Mouse (Mus musculus) ES-E14 (cell line): Measurements from ENCODE around the gene Tmem260. TPM values are rescaled to one million over a fixed set of nuclear protein-coding genes. Genes with fewer than 3 reads are reported as not detected.

ENCODE experiments used
- DNase-seq: peaks from one replicate; pipeline ENCODE4 v3.0.0-alpha.2; 2013; ENCODE audit warnings: low read depth, low spot score
- H3K27ac ChIP-seq: 2 replicates; pipeline ENCODE4 v1.5.1; 2012; ENCODE audit warnings: low read depth, mild to moderate bottlenecking, low read length, moderate library complexity, mixed read lengths; ENCODE audit not compliant: poor library complexity, insufficient read depth, severe bottlenecking
- H3K36me3 ChIP-seq: 2 replicates; pipeline ENCODE4 v1.6.1; 2012; ENCODE audit warnings: mild to moderate bottlenecking, low read length, moderate library complexity, mixed read lengths; ENCODE audit not compliant: control insufficient read depth, poor library complexity, insufficient read depth, severe bottlenecking
- H3K4me1 ChIP-seq, 2 experiments: fragments of 150-350 bp in 1 of 2; sonication (generic) in 1 of 2; 2 replicates each; pipeline ENCODE4 v1.6.1; 2012; ENCODE audit warnings: low read length in 2 of 2, mild to moderate bottlenecking in 1 of 2, mixed read lengths in 1 of 2; ENCODE audit not compliant: control insufficient read depth in 2 of 2, insufficient read depth in 2 of 2, poor library complexity in 1 of 2
- H3K4me3 ChIP-seq, 2 experiments: fragments of 150-350 bp in 1 of 2; sonication (generic) in 1 of 2; 2 replicates each; pipeline ENCODE4 v1.5.1; 2012; ENCODE audit warnings: low read length in 2 of 2, low read depth in 1 of 2, mild to moderate bottlenecking in 1 of 2, mixed read lengths in 1 of 2; ENCODE audit not compliant: insufficient read depth in 1 of 2, poor library complexity in 1 of 2, severe bottlenecking in 1 of 2
- H3K9ac ChIP-seq: 2 replicates; pipeline ENCODE4 v1.6.1; 2012; ENCODE audit warnings: low read depth, mild to moderate bottlenecking, low read length, mixed read lengths; ENCODE audit not compliant: poor library complexity, insufficient read depth, severe bottlenecking
- H3K9me3 ChIP-seq: fragments of 150-350 bp; sonication (generic); 2 replicates; pipeline ENCODE4 v1.6.1; 2012; ENCODE audit warnings: low read depth, mild to moderate bottlenecking, low read length; ENCODE audit not compliant: control insufficient read depth, insufficient read depth
- CHD2 ChIP-seq: IDR thresholded peaks from 2 replicates; pipeline ENCODE4 v1.6.1; 2014; ENCODE audit warnings: mild to moderate bottlenecking, low read depth, low read length, inconsistent platforms
- HCFC1 ChIP-seq: IDR thresholded peaks from 2 replicates; pipeline ENCODE4 v1.6.1; 2012; ENCODE audit warnings: low read length, inconsistent platforms, borderline replicate concordance; ENCODE audit not compliant: insufficient read depth
- MAFK ChIP-seq: IDR thresholded peaks from 2 replicates; pipeline ENCODE4 v1.6.1; 2014; ENCODE audit warnings: mild to moderate bottlenecking, low read depth, low read length, inconsistent platforms; ENCODE audit not compliant: insufficient read depth
- ZC3H11A ChIP-seq: IDR thresholded peaks from 2 replicates; pipeline ENCODE4 v1.6.1; 2012; ENCODE audit warnings: low read depth, mild to moderate bottlenecking, inconsistent platforms, low read length, borderline replicate concordance
- ZNF384 ChIP-seq: IDR thresholded peaks from 2 replicates; pipeline ENCODE4 v1.6.1; 2012; ENCODE audit warnings: low read depth, low read length, inconsistent platforms
- in situ Hi-C, 2 experiments: fragments of 600-800 bp; cut with MboI; formaldehyde crosslinking; loops; one replicate each; pipeline ENCODE4 v1.15.1; 2025; ENCODE audit warnings: low sequenced_read_pairs in 2 of 2, inconsistent platforms in 1 of 2; ENCODE audit not compliant: unreplicated experiment in 2 of 2
- total RNA-seq: library from RNA; depleted of rRNA; stranded (reverse); fragments of 300-350 nt; gene quantifications from 2 replicates; pipeline ENCODE4 v1.2.3, GENCODE M21; 2012

Tmem260 gene
- total RNA-seq, 1 experiment = 2.1 TPM

DNA sequence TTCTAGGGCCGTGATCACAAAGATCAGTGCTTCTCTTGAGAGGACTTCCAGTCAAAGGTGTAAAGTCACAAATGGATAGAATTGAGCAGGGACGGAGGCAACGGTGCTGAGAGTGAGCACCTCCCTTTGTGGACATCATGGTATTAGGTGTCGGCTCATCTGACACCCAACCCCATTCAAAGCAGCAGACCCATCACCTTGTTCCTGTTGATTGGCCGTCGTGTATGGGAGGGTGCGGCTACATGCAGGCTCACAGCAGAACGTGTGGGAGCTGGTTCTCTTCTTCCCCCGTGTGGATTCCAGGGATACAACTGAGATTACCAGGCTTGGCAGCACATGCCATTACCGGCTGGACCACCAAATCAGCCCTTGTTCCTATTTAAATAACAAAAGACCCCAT, 84.7 kb downstream of the Tmem260 start:
- Histone ChIP-seq H3K9ac (no peak overlapping the region), H3K27ac (no peak overlapping the region), H3K9me3 (no peaks in the 10 kb centered on the region), H3K4me3 (no peak overlapping the region), H3K36me3 (no peaks in the 10 kb centered on the region), H3K4me1 (no peaks in the 10 kb centered on the region)
- in situ Hi-C loops = no loop called here
- no peak for TF ChIP-seq ZC3H11A
- DNase-seq = no peak

GRCm38 (mm10) chr14:48537795-48538766, 92.2 kb downstream of the Tmem260 start:
- Histone ChIP-seq H3K4me3 (no peak overlapping the region), H3K9ac (no peak overlapping the region), H3K36me3 (no peaks in the 10 kb centered on the region), H3K4me1 (no peaks in the 10 kb centered on the region), H3K27ac (no peak overlapping the region; the same call in 1 of the 2 replicates), H3K9me3 (no peaks in the 10 kb centered on the region)
- in situ Hi-C loops = no loop called here
- TF ChIP-seq MAFK (no peak), ZNF384 (no peak), CHD2 (no peak), ZC3H11A (no peak), HCFC1 (no peak)
- DNase-seq = no peak

DNA sequence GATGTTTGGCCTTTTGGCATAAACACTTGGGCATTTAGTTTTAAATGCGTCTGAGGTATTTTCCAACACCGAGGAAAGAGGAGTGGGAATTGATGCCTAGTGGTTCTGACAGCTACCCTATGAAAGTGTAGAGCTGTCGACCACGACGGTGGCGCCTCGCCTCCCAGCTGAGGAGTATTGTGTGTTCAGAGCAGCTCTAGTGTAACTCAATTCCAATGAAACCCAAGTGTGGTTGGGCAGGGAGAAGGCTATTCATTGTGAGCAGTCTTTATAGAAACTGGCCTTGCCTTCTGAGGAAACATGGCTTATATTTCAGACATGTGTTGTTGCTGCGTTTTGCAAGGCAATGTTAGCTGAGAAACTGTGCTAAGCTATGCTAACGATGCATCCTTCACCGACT, 99.2 kb downstream of the Tmem260 start:
- Histone ChIP-seq H3K9me3 (no peaks in the 10 kb centered on the region), H3K4me3 (no peak overlapping the region), H3K4me1 (no peaks in the 10 kb centered on the region), H3K36me3 (no peaks in the 10 kb centered on the region), H3K27ac (no peak overlapping the region), H3K9ac (no peak overlapping the region)
- in situ Hi-C loops = no loop called here
- no peak for DNase-seq
- TF ChIP-seq ZNF384 (no peak), HCFC1 (no peak), ZC3H11A (no peak), CHD2 (no peak), MAFK (no peak)

DNA sequence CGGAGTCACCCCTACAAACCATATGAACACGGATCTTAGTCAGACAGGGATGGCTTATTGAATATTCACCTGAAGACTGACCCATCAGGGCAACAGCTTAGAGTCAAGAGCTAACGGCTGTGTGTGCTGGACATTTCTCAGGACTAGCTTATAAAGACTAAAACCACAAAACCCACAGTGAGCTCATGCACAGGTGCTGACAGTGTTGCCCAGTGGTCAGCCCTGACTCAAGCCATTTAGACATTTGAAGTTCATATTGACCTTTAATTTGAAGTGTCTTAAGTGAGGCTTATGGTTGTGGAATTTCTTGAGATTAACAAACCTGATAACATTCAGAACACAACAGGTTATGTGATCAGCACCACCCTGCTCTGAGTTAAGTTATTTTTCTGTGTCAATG, 100.1 kb downstream of the Tmem260 start:
- H3K27ac ChIP-seq = no peak overlapping the region
- no peak overlapping the region for H3K4me3 ChIP-seq
- no peak overlapping the region for H3K9ac ChIP-seq
- H3K36me3 ChIP-seq = no peaks in the 10 kb centered on the region
- H3K4me1 ChIP-seq = no peaks in the 10 kb centered on the region
- no peak for DNase-seq
- H3K9me3 ChIP-seq = no peaks in the 10 kb centered on the region
- TF ChIP-seq ZNF384 = no peak
- TF ChIP-seq MAFK = no peak
- no peak for TF ChIP-seq HCFC1
- no peak for TF ChIP-seq ZC3H11A
- no peak for TF ChIP-seq CHD2
- in situ Hi-C loops = no loop called here

DNA sequence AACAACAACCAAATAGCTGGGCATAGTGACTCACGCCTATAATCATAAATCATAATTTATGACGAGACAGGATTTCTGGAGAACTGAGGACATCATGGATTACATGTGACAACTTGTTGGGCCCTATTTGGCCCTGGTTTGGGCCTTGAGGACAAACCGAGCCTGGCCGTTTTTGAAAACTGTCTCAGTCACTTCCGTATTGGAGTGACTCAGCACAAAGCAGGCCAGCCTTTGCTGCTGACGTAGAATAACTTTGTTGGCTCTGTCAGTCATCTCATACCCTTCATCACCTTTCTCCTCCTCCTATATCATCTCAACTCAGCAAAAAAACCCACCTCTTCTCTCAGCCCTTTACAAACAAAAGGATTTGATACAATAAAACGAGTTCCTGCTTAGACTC, 103.8 kb downstream of the Tmem260 start:
- no peak for DNase-seq
- Histone ChIP-seq H3K4me1 (peaks cover 0 to 10% of the 10 kb centered on the region in 2 experiments; a peak in 1 of 4 replicates), H3K27ac (no peak overlapping the region), H3K4me3 (no peak overlapping the region), H3K9me3 (no peaks in the 10 kb centered on the region), H3K9ac (no peak overlapping the region), H3K36me3 (no peaks in the 10 kb centered on the region)
- in situ Hi-C loops = no loop called here
- TF ChIP-seq MAFK = peak; percentile 73; the same call in 1 of the 2 replicates
- no peak for TF ChIP-seq CHD2
